Mouse (Mus musculus) intestine, embryonic 16.5 days (tissue): ENCODE data around the gene Otub1. TPM values are rescaled to one million over a fixed set of nuclear protein-coding genes. Genes with fewer than 3 reads are reported as not detected.

ENCODE experiments used
- ATAC-seq: fragments of 200-750 bp; cut with Nextera tagmentation; 2 replicates; pipeline ENCODE4 v1.8.0; 2017; ENCODE audit warnings: moderate TSS enrichment, moderate library complexity
- H3K27ac ChIP-seq: fragments of 300-500 bp; sonication (generic); 2 replicates; pipeline ENCODE4 v1.5.1; 2014; ENCODE audit warnings: mild to moderate bottlenecking, low read length
- H3K27me3 ChIP-seq: fragments of 300-500 bp; sonication (generic); replicated peaks from 2 replicates; pipeline ENCODE4 v1.6.1; 2014; ENCODE audit warnings: low read length, control low read depth, mixed read lengths; ENCODE audit not compliant: control insufficient read depth, insufficient read depth
- H3K36me3 ChIP-seq: fragments of 300-500 bp; sonication (generic); 2 replicates; pipeline ENCODE4 v1.6.1; 2014; ENCODE audit warnings: low read length, control low read depth; ENCODE audit not compliant: control insufficient read depth, insufficient read depth
- H3K4me1 ChIP-seq: fragments of 300-500 bp; sonication (generic); 2 replicates; pipeline ENCODE4 v1.6.1; 2014; ENCODE audit warnings: low read length, control low read depth, mixed read lengths; ENCODE audit not compliant: control insufficient read depth, insufficient read depth
- H3K4me2 ChIP-seq: fragments of 300-500 bp; sonication (generic); 2 replicates; pipeline ENCODE4 v1.6.1; 2014; ENCODE audit warnings: low read depth, low read length, control low read depth
- H3K4me3 ChIP-seq: fragments of 300-500 bp; sonication (generic); 2 replicates; pipeline ENCODE4 v1.5.1; 2014; ENCODE audit warnings: mild to moderate bottlenecking, low read length
- H3K9ac ChIP-seq: fragments of 300-500 bp; sonication (generic); 2 replicates; pipeline ENCODE4 v1.6.1; 2014; ENCODE audit warnings: low read depth, low read length
- H3K9me3 ChIP-seq: fragments of 300-500 bp; sonication (generic); 2 replicates; pipeline ENCODE4 v1.6.1; 2016; ENCODE audit warnings: low read length, control low read depth; ENCODE audit not compliant: control insufficient read depth
- WGBS: fragments of 180-500 bp; shearing (Covaris S2); extraction: QIAGEN DNeasy Blood & Tissue Kit; methylation state at CpG from one replicate; pipeline ENCODE4 v1.1.7; 2014; 5-methylcytosine and 5-hydroxymethylcytosine counted together
- polyA plus RNA-seq: library from polyadenylated mRNA; unstranded; fragments of >200 nt; fragmentation: Nextera tagmentation; extraction: Ambion mirVana; gene quantifications from 2 replicates; pipeline ENCODE4 v1.2.1, GENCODE M21; 2015

The Otub1 gene
- polyA plus RNA-seq, 1 experiment from 2014 or later: 166 TPM

- 74% methylated on average over 11 of the region's 11 CpGs for WGBS
- Histone ChIP-seq H3K27ac (no peak overlapping the region), H3K36me3 (no peaks in the 10 kb centered on the region), H3K9me3 (no peaks in the 10 kb centered on the region), H3K4me2 (no peak overlapping the region), H3K4me1 (peaks cover 44% of the 10 kb centered on the region), H3K9ac (no peak overlapping the region), H3K27me3 (peaks cover 3% of the 10 kb centered on the region; the same call in 1 of the 2 replicates), H3K4me3 (no peak overlapping the region)
- ATAC-seq: no peak
Measured at GRCm38 (mm10) chr19:7183419-7183818, 22.7 kb downstream of the Otub1 start.

GRCm38 (mm10) chr19:7182273-7182949, 23.7 kb downstream of the Otub1 start:
- H3K4me3 ChIP-seq: no peak overlapping the region; the same call in 1 of the 2 replicates
- no peaks in the 10 kb centered on the region for H3K36me3 ChIP-seq
- H3K27ac ChIP-seq: peak overlapping the region; percentile 30
- no peaks in the 10 kb centered on the region for H3K9me3 ChIP-seq
- 11% methylated on average over 23 of the region's 23 CpGs for WGBS
- H3K27me3 ChIP-seq: peaks cover 3% of the 10 kb centered on the region; the same call in 1 of the 2 replicates
- H3K9ac ChIP-seq: peak overlapping the region; percentile 42; the same call in 1 of the 2 replicates
- peak; percentile 74 for ATAC-seq
- H3K4me2 ChIP-seq: peak overlapping the region; percentile 51
- peaks cover 45% of the 10 kb centered on the region for H3K4me1 ChIP-seq

- 60% methylated on average over 7 of the region's 7 CpGs for WGBS
- no peak for ATAC-seq
- no peak overlapping the region for H3K4me2 ChIP-seq
- H3K4me3 ChIP-seq: no peak overlapping the region
- peaks cover 2% of the 10 kb centered on the region; the same call in 1 of the 2 replicates for H3K27me3 ChIP-seq
- 0 out of 2 replicates have a peak overlapping the region, but pooled peaks have one; percentile 4 for H3K9ac ChIP-seq
- H3K36me3 ChIP-seq: no peaks in the 10 kb centered on the region
- H3K27ac ChIP-seq: no peak overlapping the region
- H3K4me1 ChIP-seq: peaks cover 40% of the 10 kb centered on the region
- H3K9me3 ChIP-seq: no peaks in the 10 kb centered on the region
Measured at GRCm38 (mm10) chr19:7181496-7181895, 24.6 kb downstream of the Otub1 start.

- no peak overlapping the region for H3K4me2 ChIP-seq
- WGBS: 88% methylated on average over 8 of the region's 8 CpGs
- H3K4me3 ChIP-seq: no peak overlapping the region
- ATAC-seq: no peak
- no peaks in the 10 kb centered on the region for H3K9me3 ChIP-seq
- H3K9ac ChIP-seq: no peak overlapping the region
- H3K36me3 ChIP-seq: no peaks in the 10 kb centered on the region
- no peak overlapping the region for H3K27ac ChIP-seq
- peaks cover 39% of the 10 kb centered on the region for H3K4me1 ChIP-seq
- no peaks in the 10 kb centered on the region for H3K27me3 ChIP-seq
Measured at GRCm38 (mm10) chr19:7180756-7181405, 25.2 kb downstream of the Otub1 start.

- H3K4me2 ChIP-seq: no peak overlapping the region
- WGBS: 58% methylated on average over 3 of the region's 3 CpGs
- H3K9ac ChIP-seq: no peak overlapping the region
- no peaks in the 10 kb centered on the region for H3K9me3 ChIP-seq
- H3K4me1 ChIP-seq: peaks cover 30% of the 10 kb centered on the region
- H3K36me3 ChIP-seq: no peaks in the 10 kb centered on the region
- H3K4me3 ChIP-seq: no peak overlapping the region
- no peak for ATAC-seq
- no peaks in the 10 kb centered on the region for H3K27me3 ChIP-seq
- H3K27ac ChIP-seq: no peak overlapping the region
Measured at GRCm38 (mm10) chr19:7178841-7179452, 27.2 kb downstream of the Otub1 start.

GRCm38 (mm10) chr19:7177804-7178511, 28.2 kb downstream of the Otub1 start:
- no peak overlapping the region for H3K4me2 ChIP-seq
- no peaks in the 10 kb centered on the region for H3K9me3 ChIP-seq
- H3K27me3 ChIP-seq: no peaks in the 10 kb centered on the region
- H3K27ac ChIP-seq: no peak overlapping the region
- no peak overlapping the region for H3K4me3 ChIP-seq
- no peaks in the 10 kb centered on the region for H3K36me3 ChIP-seq
- H3K4me1 ChIP-seq: peaks cover 30% of the 10 kb centered on the region
- peak overlapping the region; percentile 11; the same call in 1 of the 2 replicates for H3K9ac ChIP-seq
- ATAC-seq: peak; percentile 6; the same call in 1 of the 2 replicates
- WGBS: 59% methylated on average over 13 of the region's 13 CpGs

GRCm38 (mm10) chr19:7176041-7176696, 29.9 kb downstream of the Otub1 start:
- no peak overlapping the region for H3K4me2 ChIP-seq
- H3K27me3 ChIP-seq: no peaks in the 10 kb centered on the region
- H3K4me3 ChIP-seq: no peak overlapping the region
- no peak overlapping the region for H3K27ac ChIP-seq
- H3K4me1 ChIP-seq: peaks cover 30% of the 10 kb centered on the region
- H3K9ac ChIP-seq: no peak overlapping the region
- 23% methylated on average over 11 of the region's 11 CpGs for WGBS
- no peaks in the 10 kb centered on the region for H3K9me3 ChIP-seq
- no peak for ATAC-seq
- no peaks in the 10 kb centered on the region for H3K36me3 ChIP-seq

GRCm38 (mm10) chr19:7172051-7172866, 33.9 kb downstream of the Otub1 start:
- Histone ChIP-seq H3K4me2 (no peak overlapping the region), H3K27ac (no peak overlapping the region), H3K4me3 (no peak overlapping the region), H3K9me3 (no peaks in the 10 kb centered on the region), H3K9ac (no peak overlapping the region), H3K36me3 (no peaks in the 10 kb centered on the region), H3K27me3 (peaks cover 8% of the 10 kb centered on the region), H3K4me1 (peaks cover 27% of the 10 kb centered on the region)
- WGBS: 22% methylated on average over 13 of the region's 13 CpGs
- peak; percentile 76 for ATAC-seq
